Mouse (Mus musculus) liver, embryonic 14.5 days (tissue): ENCODE data around the gene Plcb4.
"Not testable (repeated sequence)": the region's sequence is repeated elsewhere in the genome, so short reads cannot be mapped to it uniquely, and the experiment has no call there.

Source experiments
- CTCF ChIP-seq: IDR thresholded peaks from 2 replicates; pipeline ENCODE4 v1.5.1; 2016; ENCODE audit warnings: antibody characterized with exemption, low read depth, control low read depth
- EP300 ChIP-seq: IDR thresholded peaks from 2 replicates; pipeline ENCODE4 v1.6.1; 2016; ENCODE audit warnings: antibody characterized with exemption, low read depth

- not testable (repeated sequence) for TF ChIP-seq EP300, CTCF
Observed at GRCm38 (mm10) chr2:135990686-135991085, 331.9 kb downstream of the Plcb4 start.
